Mouse (Mus musculus) mouse embryonic stem cell (cell line): ENCODE data around the gene Usp24.

ENCODE experiments used
- in situ Hi-C, 2 experiments: fragments of 300-500 bp; cut with MboI; formaldehyde crosslinking; loops; 1 replicate in 1 of 2; 3 replicates in 1 of 2; pipeline ENCODE4 v1.14.3; 2019 to 2020; ENCODE audit warnings: low sequenced_read_pairs in 2 of 2, low pct_unique_long_range_greater_than_20kb in 1 of 2, mixed read lengths in 1 of 2; ENCODE audit not compliant: unreplicated experiment in 1 of 2

Gene Usp24

DNA sequence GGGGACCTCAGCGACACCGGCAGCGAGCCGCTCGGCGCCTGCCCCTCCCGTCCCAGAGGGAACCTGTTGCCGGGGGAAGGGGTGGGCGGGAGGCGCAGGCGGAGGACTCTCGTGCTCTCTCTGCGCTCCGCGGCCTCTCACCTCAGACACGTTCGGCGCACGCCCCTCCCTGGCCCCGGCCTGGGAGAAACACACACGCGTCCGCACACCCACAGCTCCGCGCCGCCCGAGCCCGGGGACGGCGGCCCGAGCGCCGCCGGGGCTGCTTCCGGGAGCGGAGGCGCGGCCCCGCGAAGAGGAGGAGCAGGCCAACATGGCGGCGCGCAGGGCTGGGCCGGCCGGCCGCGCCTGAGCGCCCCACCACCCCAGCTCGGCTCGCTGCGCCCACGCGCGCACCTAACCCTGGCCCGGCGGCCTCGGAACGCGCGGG, at the start of gene Usp24:
Usp24 (plus strand) TSS at position 293 of the 430 bp plus-strand sequence.
- in situ Hi-C loops = no loop called here

DNA sequence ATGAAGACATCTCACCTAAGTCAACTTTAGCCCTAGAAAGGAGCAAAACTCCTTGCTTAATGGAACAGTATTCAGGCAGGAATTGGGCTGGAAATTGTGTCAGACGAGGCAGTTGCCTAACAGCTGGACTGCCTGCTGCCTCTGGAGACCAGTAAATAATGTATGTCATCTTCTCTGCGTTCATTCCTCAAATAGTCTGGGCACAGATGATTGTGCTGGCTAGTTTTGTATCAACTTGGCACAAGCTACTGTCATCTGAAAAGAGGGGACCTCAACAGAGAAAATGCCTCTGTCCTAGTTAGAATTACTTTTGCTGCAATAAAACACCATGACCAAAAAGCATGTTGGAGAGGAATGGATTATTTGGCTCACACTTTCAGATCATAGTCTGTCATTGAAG, 39.1 kb upstream of the Usp24 start:
- in situ Hi-C loops = no loop called here

DNA sequence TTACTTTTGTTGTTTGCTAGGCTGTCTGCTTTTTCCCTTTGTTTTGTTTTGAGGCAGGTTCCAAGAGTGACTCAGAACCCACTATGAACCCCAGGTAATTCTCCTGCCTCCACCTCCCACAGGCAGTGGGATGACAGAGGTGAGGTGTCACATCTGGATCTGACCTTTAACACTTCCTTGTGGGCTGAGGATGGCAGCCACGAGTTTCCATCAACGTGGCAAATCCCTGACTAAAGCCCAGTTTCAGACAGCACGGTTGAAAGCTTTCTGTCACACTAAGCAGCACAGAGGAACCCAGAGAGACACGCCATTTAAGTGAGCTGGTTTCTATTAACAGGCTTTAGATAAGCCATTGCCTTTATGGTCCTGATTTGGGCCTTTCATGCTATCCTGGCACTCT, 36.8 kb upstream of the Usp24 start:
- in situ Hi-C loops = no loop called here

DNA sequence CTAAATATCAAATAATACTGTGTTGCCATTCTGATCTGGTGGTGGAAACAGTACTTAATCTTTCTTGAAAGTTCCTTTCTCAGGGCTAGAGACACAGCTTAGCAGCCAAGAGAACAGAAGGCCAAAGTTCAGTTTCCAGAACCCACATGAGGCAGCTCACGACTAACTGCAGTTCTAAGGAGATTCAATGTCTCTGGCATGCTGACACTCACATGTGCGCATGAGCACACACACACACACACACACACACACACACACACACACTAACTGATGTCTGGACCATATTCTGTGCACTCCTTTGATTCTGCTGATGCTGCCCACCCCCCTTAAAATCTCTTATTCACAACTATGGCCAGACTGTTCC, 34.9 kb upstream of the Usp24 start:
- in situ Hi-C loops = no loop called here

DNA sequence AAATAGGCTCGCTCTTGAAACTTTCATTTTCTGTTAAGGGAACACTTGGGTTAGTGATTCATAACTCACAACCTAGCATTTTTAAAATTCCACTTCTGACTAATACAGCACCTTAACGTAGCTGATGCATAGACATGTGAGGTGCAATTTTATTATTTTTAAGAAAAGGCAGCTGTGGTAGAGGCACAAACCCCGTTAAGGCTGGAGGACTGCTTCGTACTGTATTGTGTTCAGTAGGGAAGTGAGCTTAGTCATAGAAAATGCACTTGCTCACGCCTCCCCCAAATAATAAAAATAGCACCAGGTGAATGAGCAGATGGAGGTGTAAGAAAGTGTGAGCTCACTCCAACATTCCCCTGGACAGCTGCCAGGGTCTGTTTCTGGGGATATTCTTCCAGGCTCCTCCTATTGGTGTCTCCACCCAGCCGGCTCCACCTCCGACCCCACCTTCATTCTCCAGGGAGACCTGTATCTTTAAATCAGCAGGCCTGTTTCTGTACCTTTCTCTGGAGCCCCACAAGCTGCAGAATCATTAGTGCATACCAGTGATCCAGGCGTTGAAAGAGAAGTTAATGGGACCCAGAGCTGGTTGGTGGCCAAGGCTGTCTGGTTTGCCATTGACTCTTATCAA, 34.4 kb upstream of the Usp24 start:
- in situ Hi-C loops = no loop called here

DNA sequence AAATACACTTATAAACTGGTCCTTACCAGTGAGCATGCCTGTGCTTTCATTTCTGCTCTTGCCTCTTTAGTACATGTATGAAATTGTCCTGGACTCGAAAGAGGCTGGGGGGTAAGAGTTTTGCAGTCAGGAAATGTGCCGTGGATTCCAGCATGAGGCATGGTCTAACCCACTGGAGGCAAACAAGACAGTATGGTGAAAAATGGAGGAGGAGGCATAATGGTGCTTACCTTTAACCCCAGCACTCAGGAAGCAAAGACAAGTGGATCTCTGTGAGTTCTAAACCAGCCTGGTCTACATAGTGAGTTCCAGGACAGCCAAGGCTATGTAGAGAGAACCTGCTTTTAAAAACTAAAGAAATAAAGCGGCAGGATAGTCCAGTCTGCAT, 33.9 kb upstream of the Usp24 start:
- in situ Hi-C loops = no loop called here

DNA sequence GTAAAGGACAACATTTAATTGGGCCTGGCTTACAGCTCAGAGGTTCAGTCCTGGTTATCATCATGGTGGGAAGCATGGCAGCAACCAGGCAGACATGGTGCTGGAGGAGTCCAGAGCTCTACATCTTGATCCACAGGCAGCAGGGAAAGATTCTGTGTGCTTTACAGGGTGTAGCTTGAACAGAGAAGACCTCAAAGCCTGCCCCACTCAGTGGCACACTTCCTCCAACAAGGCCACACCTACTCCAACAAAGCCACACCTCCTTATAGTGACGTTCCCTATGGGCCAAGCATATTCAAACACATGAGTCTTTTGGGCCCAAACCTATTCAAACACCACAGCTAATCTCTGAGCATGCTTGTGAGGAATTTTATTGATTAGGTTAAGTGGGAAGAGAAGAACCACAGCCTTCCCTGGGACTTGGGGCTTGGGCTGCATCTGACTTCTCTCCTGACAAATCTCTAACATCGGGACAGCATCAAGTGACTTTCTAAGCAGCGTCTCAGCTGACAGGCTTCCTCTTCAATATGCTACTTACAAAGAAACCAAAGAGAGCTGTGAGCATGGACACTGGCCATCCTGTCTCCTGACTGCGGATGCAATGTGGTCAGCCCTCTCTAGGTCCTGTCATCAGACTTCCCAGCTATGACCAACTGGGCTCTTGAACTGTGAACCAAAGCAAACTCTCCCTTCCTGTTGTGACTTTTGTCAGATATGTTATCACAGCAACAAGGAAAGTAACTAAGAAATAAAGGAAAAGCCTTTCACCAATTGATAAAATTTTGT, 28.9 kb upstream of the Usp24 start:
- in situ Hi-C loops = no loop called here

DNA sequence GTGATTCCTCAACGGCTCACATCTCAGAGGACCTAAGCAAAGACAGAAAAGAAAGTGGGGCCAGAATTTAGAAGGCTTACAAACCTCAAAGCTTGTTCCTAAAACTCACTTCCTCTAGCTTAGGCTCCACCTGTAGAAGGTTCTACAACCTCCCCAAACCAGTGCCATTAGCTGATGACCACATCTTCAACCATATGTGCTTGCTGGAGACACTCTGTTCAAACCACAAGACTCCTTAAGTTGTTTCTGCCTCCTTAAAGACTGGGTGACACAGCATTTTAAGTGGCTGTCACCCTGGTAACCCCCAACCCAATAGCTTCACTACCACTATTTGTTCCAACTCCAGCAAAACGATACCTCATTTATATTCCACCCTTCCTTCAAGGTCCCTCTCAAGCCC, 25.8 kb upstream of the Usp24 start:
- in situ Hi-C loops = no loop called here

DNA sequence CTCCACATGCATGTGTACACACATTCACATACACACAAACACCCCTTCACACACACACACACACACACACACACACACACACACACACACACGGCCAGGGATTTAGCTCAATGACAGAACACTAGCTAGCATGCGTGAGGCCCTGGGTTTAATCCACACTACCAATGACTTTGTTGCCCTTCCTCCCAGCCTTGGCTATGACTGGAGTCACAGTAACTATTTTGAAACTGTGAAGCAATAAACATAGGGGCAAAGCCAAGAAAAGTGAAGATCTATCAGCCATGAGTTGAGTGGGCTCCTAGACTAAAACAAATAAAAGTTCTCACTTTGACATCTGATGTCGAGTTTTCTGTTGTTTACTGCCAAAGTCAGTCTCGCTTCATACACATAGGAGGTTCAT, 23.2 kb upstream of the Usp24 start:
- in situ Hi-C loops = no loop called here

DNA sequence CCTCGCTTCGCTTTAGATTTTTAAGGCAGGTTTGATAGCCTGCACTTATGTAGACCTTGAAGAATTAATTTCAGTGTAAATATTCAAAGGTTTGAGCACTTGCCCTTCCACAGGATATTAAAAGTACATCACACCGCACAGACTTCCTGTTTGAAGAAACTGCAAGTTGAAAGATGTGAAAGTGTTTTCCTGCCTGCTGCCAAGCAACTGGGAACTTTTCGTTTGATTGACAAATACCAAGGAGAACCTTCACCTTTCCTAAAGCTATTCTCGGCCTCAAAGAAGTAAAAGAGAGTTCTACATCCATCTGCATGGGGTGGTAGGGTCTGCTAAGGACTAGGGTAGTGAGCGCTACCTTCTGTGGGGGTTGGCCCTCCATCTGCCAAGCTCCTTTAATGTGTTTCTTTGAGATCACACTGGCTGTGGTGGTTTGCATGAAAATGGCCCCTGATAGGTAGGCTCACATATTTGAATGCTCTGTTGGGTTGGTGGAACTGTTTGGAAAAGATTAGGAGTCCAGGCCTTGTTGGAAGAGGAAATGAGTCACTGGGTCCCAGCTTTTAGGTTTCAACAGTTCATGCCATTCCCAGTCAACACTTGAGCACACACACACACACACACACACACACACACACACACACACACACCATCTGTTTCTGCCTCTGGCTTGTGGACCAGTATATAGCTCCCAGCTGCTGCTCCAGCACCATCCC, 22.5 kb upstream of the Usp24 start:
- in situ Hi-C loops = no loop called here

DNA sequence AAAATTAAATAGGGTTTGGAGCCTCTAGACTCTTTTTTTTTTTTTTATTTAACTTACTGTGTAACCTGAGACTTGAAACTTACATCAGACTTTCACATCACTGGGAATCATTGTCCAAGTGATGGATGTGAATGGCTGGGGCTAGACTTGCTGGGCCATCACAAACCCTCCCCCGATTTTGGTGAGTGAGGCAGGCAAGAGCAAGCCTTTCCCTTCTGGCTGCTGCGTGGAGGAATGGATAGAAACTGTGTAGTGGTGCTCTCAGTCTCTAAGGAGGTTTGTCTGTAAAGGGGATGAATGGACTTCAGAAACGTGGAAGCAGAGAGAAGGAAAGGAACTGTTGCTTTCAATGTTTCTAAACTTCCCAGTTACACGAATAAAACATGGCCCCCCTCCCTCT, 20.3 kb upstream of the Usp24 start:
- in situ Hi-C loops = no loop called here

DNA sequence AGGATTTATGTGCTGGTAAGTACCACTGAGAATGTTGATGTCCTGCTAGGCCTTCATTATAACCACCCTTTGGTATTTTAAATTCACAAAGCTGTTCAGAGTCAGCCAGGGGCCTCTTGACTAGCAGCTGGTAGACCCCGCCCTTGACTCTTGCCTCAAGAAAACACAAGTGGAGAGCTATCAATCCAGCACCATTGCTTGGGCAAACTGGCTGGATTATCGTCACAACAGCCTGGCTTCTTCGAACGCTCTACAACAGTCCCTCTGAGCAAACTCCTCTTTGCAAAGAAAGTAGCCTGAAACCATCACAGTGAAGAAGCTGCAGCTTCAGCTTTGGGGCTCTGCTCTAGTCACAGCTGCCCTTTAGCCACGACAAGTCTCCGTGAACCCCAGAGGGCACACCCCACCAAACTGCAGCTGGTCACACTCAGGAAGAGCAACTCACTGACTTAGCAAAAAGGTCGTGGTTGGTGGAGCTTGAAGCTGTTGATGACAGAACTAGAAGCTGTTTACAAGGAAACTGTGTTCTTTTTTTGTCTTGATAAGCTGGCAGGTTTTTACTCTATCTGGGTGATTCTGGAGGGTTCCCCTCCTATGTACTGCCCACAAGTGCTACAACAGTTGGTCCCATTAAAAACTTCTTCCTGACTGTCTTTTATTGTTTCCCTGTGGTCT, 19.5 kb upstream of the Usp24 start:
- in situ Hi-C loops = no loop called here

DNA sequence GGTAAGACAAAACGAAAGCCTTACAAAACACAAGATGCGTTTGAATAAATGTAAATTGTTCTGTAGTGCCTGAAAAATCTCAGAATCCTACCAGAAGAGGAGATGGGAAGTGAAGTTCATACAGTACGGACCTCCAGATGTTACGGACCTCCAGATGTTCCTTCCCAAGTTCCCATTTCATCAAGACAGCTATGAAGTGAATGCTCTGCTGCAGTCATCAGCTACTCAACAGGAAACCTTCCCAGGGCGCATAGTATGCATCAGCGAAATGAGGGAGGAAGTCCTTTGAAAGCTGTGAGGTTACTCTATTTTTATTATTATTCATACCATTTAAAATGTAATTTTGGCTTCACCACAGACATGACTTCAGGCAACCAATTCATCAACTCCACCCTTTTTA, 14.7 kb upstream of the Usp24 start:
- in situ Hi-C loops = no loop called here

DNA sequence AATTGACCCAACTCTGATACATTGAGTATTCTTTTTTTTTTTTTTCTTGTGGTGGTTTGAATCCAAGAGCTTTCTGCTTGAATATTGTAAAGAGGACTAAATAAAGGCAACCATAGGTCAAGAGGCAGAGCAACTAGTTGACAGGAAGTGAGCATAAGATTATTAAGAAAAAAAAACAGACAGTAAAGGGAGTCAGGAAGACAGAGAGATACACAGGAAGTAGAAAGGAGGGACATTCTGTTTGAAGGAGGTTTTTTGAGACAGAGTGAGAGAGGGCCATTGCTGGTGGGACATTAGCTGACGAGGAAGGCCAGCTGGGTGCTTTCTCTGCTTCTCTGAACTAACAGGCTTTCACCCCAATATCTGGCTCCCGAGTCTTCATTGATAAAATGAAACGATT, 7.9 kb upstream of the Usp24 start:
- in situ Hi-C loops = no loop called here

DNA sequence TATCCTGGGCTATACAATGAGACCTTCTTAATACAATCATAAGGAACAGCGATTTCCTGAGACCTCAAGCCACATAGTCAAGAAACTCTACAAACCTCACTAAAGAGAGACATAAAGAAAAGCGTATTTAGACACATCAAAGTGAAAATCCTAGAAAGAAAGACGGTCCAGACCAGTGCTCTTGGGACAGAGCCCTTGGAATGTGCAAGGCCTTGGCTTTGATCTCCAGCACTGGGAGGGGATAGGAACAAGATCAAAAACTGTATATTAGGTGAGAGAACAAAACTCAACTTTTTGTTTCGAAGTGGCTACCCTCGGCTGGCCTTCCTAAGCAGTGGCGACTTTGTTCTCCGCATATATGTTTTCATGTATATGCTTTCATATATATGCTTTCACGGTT, 3.4 kb upstream of the Usp24 start:
- in situ Hi-C loops = no loop called here

DNA sequence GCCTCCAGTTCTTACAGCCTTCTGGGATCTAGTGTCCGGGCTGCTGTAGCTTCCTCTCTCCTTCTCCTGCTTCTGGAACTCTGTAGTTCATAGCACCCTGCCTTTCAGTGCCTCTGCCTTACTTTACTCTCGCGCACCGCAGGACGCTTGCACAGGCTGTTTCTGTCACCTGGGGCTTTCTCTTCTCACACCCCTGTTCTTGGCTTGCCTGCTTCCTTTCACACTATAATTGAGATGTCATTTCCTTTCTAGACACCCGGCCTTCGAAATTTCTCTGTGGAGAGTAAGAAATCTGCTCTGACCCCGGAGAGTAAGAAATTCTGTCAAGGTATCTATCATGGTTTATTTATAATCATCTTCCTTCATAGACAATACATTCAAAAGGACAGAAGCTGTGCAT, 2.9 kb upstream of the Usp24 start:
- in situ Hi-C loops = no loop called here

DNA sequence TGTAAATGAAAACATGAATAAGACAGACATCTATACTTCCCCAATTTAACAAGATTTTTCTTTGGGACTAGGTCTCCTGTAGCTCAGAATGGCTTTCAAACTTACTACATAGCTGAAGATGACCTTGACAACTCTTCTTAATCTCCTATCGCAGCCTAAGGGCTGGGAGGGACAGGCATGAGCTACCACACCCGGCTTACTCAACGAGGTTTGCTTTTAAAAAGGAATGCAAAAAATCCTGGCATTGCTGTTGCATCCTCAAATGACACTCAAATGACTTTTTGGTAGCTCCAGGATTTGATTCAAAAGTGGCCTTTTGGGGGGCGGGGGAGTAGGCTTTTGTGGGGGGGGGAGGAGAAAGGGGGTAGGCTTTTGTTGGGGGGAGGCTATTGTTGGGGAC, 2.1 kb upstream of the Usp24 start:
- in situ Hi-C loops = no loop called here

DNA sequence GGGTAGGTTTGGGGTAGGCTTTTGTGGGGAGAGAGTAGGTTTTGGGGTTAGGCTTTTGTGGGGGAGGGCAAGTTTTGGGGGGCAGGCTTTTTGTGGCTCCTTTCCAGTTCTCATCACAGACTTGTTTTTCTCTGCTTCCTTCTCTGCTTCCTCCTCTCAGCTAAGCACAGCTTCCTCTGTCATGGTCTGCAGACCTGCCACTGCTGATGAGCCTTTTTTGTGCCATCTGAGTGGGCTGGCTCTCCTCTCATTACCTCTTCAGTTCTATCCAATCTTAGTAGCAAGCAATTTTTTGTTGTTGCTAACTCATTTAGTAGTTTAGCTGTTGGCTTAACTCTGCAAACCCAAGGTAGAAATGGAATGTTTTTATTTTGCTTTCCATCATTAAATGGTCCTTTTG, 1.7 kb upstream of the Usp24 start:
- in situ Hi-C loops = no loop called here
